Mouse (Mus musculus): ENCODE data around the gene A4galt. TPM values are rescaled to one million over a fixed set of nuclear protein-coding genes. Genes with fewer than 3 reads are reported as not detected.
A peak's percentile ranks its signal among the peaks of the same experiment; 100 is the strongest.

The A4galt gene
- total and polyA plus RNA-seq, 3 experiments = 11.2 to 23.6 (median 15.9) TPM

DNA sequence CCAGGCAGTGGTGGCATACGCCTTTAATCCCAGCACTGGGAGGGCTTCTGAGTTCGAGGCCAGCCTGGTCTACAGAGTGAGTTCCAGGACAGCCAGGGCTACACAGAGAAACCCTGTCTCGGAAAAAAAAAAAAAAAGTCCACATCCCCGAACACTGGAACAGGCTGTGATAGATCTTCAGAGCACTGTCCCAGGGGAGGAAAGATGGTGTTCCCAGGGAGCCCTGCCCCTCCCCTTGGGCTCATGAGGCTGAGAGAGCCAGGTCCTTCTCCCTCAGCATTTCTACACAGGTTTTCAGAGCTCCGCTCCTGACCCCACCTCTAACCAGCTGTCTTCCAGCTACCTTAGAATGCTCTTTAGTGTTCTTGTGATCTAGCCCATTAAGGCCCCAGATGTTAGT lies 24.7 kb downstream of the A4galt start:
- DNase-seq (ENCODE audit: extremely low read depth) = no peak
- H3K4me1 ChIP-seq (ENCODE audit: control insufficient read depth in 1 of 2, insufficient read depth in 2 of 2) = peaks cover 25 to 48% of the 10 kb centered on the region in 2 experiments
- H3K36me3 ChIP-seq (replicated peaks in 1 of 2; ENCODE audit: control insufficient read depth in 1 of 2, insufficient read depth in 1 of 2, low read length in 1 of 2) = peaks cover 20 to 51% of the 10 kb centered on the region in 2 experiments
- dilution Hi-C loops (cut with MboI; ENCODE audit: extremely low pct_ligation_motif_present, extremely low pct_unique_long_range_greater_than_20kb, low sequenced_read_pairs) = no loop called here
- in situ Hi-C loops (cut with MboI; ENCODE audit: low pct_ligation_motif_present, low pct_unique_long_range_greater_than_20kb, low sequenced_read_pairs) = no loop called here
- H3K4me2 ChIP-seq (ENCODE audit: insufficient read depth, low read depth, poor library complexity, severe bottlenecking) = no peak overlapping the region
- no peak for TF ChIP-seq E2F4 (IDR thresholded peaks at IDR 0.05; ENCODE audit: insufficient replicate concordance, low read depth, low read length)
- peak; percentile 28; the same call in 1 of the 2 replicates for TF ChIP-seq ZNF384 (IDR thresholded peaks at IDR 0.05; ENCODE audit: low read depth, low read length)
- TF ChIP-seq MAFK (IDR thresholded peaks at IDR 0.05; ENCODE audit: insufficient replicate concordance, low read length) = no peak
- no peak for TF ChIP-seq RAD21 (IDR thresholded peaks at IDR 0.05; ENCODE audit: low read depth, low read length)
- no peak for TF ChIP-seq MEF2A (IDR thresholded peaks at IDR 0.05; ENCODE audit: borderline replicate concordance, low read depth, low read length)
- no peak overlapping the region for H3K9ac ChIP-seq (ENCODE audit: insufficient read depth, low read depth)
- H3K27me3 ChIP-seq (replicated peaks) = no peaks in the 10 kb centered on the region
- H3K79me2 ChIP-seq (replicated peaks; ENCODE audit: control insufficient read depth, extremely low read depth, insufficient read depth, poor library complexity, severe bottlenecking) = no peaks in the 10 kb centered on the region
- no peak overlapping the region for H3K4me3 ChIP-seq (replicated peaks in 1 of 3; ENCODE audit: low read depth in 2 of 3, low read length in 2 of 3, poor library complexity in 1 of 3)
- H3K27ac ChIP-seq (ENCODE audit: insufficient read depth, low read depth) = no peak overlapping the region
- H3K9me3 ChIP-seq (replicated peaks; ENCODE audit: low read length) = no peaks in the 10 kb centered on the region

DNA sequence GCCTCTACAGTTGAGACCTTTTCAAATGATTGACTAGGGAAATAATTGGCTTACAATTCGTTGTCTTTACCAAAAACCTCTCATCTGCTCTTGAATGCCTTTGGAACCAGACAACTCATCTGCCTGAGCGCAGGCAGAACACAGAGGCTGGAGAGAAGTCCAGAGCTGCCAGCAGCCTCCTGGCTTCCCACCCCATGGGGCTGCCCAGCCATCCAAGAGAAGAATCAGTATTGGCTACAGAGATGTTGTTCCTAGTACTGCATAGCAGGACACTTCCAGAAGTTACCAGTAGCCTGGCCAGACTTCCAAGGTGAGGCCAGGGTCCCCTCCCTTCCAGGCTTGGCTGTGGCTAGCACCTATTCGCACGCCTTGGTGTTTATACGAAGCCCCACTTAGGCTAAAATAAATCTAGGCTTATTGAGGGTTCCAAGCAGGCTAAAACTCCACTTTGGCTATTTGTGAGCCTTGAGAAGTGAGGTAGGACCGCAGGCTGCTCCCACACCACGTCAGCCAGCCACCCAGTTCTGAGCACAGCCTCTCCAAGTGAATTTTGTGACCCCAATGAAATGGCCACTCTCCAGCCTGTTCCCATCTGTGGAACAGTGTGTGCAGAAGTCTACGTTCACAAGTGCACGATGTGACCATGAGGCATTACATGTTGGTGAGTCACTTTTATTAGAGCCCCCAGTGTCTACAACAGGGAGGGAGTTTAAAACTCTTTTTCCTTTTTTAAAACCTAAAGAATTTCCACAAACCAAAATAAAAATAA lies 25.3 kb downstream of the A4galt start:
- H3K27ac ChIP-seq (ENCODE audit: insufficient read depth, low read depth) = no peak overlapping the region
- in situ Hi-C loops (cut with MboI; ENCODE audit: low pct_ligation_motif_present, low pct_unique_long_range_greater_than_20kb, low sequenced_read_pairs) (no loop called here), dilution Hi-C loops (cut with MboI; ENCODE audit: extremely low pct_ligation_motif_present, extremely low pct_unique_long_range_greater_than_20kb, low sequenced_read_pairs) (no loop called here)
- H3K9me3 ChIP-seq (replicated peaks; ENCODE audit: low read length) = no peaks in the 10 kb centered on the region
- no peaks in the 10 kb centered on the region for H3K27me3 ChIP-seq (replicated peaks)
- TF ChIP-seq IRF4 (IDR thresholded peaks at IDR 0.05; ENCODE audit: low read depth, low read length) = no peak
- TF ChIP-seq BHLHE40 (IDR thresholded peaks at IDR 0.05; ENCODE audit: low read depth, low read length) = no peak
- TF ChIP-seq HCFC1 (IDR thresholded peaks at IDR 0.05; ENCODE audit: low read depth, low read length) = no peak
- TF ChIP-seq JUND (conservative IDR thresholded peaks at IDR 0.05; ENCODE audit: low read depth, low read length) = no peak
- TF ChIP-seq TBP (conservative IDR thresholded peaks at IDR 0.05; ENCODE audit: low read depth, low read length) = no peak
- no peak for TF ChIP-seq NRF1 (IDR thresholded peaks at IDR 0.05; ENCODE audit: low read depth, low read length)
- TF ChIP-seq SIN3A (IDR thresholded peaks at IDR 0.05; ENCODE audit: low read length) = no peak
- no peak for TF ChIP-seq ETS1 (conservative IDR thresholded peaks at IDR 0.05; ENCODE audit: low read depth, low read length)
- TF ChIP-seq CHD2 (IDR thresholded peaks at IDR 0.05; ENCODE audit: low read length) = no peak
- TF ChIP-seq UBTF (IDR thresholded peaks at IDR 0.05; ENCODE audit: low read depth, low read length) = no peak
- no peak for TF ChIP-seq POLR2AphosphoS2 (IDR thresholded peaks at IDR 0.05; ENCODE audit: low read depth, low read length)
- TF ChIP-seq ZKSCAN1 (IDR thresholded peaks at IDR 0.05; ENCODE audit: borderline replicate concordance, low read depth, low read length) = no peak
- peaks cover 20 to 51% of the 10 kb centered on the region in 2 experiments for H3K36me3 ChIP-seq (replicated peaks in 1 of 2; ENCODE audit: control insufficient read depth in 1 of 2, insufficient read depth in 1 of 2, low read length in 1 of 2)
- H3K4me3 ChIP-seq (replicated peaks in 1 of 3; ENCODE audit: low read depth in 2 of 3, low read length in 2 of 3, poor library complexity in 1 of 3) = no peak overlapping the region
- H3K4me1 ChIP-seq (ENCODE audit: control insufficient read depth in 1 of 2, insufficient read depth in 2 of 2) = peaks cover 27 to 54% of the 10 kb centered on the region in 2 experiments
- H3K9ac ChIP-seq (ENCODE audit: insufficient read depth, low read depth) = no peak overlapping the region
- no peaks in the 10 kb centered on the region for H3K79me2 ChIP-seq (replicated peaks; ENCODE audit: control insufficient read depth, extremely low read depth, insufficient read depth, poor library complexity, severe bottlenecking)
- DNase-seq (ENCODE audit: extremely low read depth) = no peak
- no peak overlapping the region for H3K4me2 ChIP-seq (ENCODE audit: insufficient read depth, low read depth, poor library complexity, severe bottlenecking)

All from CH12.LX (cell line).